Mouse (Mus musculus) urinary bladder, adult 18-20 months (tissue): ENCODE measurements around the gene Zfp398.

ENCODE experiments used
- DNase-seq, 2 experiments: peaks; one replicate each; pipeline ENCODE4 v3.0.0; 2022; ENCODE audit warnings: low spot score in 2 of 2, mixed read lengths in 2 of 2

Zfp398 gene

DNA sequence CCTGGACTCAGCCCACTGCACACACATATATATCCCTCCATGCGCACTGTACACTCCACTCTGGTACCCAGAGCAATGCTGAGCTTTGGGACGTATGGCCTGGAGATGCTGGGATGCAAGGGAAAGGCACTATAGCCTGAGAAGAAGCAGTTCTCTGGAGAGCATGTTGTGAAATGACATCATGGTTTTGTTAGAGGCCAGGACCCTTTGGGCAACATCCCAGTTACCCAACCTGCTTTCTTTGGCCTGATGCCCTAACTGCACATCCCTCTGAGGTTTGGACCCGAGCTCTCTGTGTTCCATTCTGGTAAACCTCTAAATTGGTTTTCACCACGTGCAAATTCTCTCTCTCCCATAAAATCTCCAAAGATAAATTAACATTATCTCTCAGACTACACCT lies 68.1 kb downstream of the Zfp398 start:
- no peak for DNase-seq

DNA sequence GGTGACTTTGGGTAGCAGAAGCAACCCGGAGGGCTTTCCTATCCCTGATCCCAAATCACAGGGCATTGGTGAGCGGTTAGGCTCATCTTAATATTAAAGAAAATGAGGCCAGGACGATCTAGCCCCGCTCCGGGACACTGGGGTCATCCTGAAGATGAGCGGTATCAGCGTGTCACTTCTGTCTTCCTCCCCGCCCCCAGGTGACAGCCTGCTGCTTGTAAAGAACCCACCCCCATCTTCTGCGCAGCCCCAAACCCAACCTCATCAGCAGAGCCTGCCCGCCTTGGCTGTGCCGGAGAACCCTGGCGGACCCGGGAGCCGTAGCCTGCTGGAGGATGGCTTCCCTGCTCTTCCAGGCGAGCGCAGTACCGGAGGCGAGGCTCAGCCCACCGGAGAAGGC lies 68.9 kb downstream of the Zfp398 start:
- no peak for DNase-seq

DNA sequence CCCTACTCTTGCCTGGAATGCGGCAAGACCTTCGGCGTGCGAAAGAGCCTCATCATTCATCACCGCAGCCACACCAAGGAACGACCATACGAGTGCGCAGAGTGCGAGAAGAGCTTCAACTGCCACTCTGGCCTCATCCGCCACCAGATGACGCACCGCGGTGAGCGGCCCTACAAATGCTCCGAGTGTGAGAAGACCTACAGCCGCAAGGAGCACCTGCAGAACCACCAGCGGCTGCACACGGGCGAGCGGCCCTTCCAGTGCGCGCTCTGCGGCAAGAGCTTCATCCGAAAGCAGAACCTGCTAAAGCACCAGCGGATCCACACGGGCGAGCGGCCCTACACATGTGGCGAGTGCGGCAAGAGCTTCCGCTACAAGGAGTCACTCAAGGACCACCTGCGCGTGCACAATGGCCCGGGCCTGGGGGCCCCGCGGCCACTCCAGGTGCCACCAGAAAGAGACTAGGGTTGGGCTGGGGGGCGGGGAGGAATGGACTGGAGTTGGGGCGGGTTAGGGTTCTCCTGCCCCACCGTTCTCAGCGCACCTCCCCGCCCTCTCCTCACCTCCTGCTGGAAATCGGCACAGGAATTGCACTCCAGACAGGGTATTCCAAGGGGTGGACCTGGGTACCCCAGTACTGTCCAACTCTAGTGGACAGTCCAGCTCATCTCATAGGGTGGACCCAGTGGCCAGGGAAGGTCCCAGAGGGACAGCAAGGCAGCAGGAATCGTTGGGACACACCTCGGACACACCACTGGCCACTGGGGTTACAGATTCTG lies 69.6 kb downstream of the Zfp398 start:
- no peak for DNase-seq

DNA sequence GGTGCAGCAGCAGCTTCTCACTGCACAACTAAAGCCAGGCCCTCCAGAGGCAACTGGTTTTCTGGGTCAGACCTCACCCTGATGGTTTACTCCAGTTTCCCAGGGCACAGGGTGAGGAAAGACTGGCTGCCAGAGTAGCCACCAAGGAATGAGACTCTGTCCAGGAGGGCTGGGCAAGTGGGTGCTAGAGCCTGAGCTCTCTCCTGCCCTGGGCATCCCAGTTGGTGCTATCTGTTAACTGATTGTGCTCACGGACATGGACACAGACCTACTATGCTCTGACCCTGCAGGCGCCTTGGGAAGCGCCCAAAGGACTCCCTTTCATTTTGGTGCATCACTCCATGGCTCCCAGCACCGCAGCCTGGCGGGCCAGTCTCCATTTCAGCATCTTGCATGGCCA lies 70.9 kb downstream of the Zfp398 start:
- no peak for DNase-seq

DNA sequence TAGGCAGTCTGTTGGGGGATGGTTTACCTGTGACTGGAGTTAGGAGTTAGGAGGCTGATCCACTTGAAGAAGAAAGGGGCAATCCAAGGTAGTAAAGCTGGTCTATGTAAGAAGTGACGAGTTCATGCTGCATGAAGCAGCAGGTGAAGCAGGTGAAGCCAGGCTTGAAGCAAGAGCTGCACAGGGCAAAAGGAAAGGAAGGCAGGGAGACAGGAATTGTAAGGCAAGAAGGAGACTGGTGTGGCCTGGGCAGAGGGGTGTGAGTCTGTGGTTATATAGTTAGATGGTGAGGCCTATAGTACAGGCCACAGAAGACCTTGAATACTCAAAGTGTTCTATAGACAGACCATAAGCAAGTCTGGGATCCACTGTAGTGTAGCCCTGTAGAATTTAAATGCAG lies 73.5 kb downstream of the Zfp398 start:
- no peak for DNase-seq

DNA sequence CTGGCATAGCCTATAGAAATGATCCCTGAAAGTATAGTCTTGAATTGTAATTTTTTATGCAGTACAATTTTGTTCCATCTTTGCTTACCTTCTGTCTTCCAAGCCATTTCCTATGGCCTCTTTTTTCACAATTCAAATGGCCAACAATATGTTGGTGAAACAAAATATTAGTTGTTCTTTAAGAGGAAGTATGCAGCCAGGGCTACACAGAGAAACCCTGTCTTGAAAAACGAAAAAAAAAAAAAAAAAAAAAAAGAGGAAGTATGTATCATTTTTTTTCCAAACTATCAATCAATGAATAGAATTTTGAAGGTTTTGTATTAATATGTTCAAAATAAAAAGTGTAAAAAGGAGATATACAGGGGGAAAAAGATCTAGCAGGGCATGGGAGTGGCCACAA lies 76.2 kb downstream of the Zfp398 start:
- DNase-seq = no peak

DNA sequence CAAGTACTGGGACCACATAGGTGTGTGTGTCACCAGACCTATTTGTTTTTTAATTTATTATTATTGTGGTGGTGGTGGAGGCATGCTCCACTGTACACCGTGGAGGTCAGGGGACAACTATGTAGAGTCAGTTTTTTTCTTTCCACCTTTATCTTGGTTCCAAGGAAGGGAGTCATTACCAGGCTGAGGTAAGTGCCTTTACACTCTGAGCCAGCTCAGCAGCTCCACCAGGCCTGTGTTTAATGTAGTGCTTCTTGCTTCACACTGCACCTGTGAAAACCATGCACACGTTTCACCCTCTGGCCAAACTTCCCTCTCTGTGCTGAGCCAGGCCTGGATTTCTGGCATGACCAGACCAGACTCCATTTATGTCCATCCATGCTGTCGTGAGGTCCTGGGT lies 77.5 kb downstream of the Zfp398 start:
- no peak for DNase-seq

DNA sequence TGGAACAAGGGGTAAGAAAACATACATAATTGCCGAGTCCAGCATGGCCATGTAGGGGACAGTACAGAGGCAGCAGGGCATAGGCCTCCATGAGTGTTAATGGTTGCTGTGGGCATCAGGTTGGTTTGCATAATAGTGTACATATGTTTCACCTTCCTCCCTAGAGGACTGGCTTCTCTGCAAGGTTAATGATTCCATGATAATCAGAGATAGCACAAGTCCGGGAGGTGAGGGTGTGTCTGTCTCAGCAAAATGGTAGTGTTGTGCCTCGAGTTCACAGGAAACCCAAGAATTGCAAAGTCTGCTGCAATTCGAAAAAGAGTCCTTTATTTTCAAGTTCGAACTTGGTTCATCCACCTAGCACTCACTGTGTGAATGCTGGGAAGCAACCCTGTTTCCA lies 81.6 kb downstream of the Zfp398 start:
- no peak for DNase-seq

DNA sequence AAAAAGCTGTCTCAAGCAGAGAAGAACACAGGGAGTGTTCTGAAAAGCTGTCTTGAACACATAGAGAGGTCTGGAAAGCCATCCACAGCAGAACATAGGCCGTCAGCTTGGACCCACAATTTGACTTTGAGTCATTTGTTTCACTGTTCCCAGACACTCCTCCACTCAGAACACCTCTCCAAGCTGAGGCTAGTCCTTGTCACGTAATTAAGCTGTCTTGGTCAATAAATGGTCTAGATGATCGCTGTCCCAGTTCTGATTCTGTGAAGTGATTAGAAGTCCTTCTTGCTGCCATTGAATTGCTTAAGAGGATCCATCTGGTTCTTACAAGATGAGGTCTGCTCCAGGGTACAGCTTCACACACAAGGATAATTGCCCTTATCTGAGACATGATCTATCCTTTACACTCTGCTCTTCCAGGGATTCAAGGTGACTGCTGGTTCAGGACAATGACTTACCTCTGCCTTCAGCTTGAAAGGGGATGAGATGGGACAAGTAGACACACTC lies 83.4 kb downstream of the Zfp398 start:
- DNase-seq = no peak

DNA sequence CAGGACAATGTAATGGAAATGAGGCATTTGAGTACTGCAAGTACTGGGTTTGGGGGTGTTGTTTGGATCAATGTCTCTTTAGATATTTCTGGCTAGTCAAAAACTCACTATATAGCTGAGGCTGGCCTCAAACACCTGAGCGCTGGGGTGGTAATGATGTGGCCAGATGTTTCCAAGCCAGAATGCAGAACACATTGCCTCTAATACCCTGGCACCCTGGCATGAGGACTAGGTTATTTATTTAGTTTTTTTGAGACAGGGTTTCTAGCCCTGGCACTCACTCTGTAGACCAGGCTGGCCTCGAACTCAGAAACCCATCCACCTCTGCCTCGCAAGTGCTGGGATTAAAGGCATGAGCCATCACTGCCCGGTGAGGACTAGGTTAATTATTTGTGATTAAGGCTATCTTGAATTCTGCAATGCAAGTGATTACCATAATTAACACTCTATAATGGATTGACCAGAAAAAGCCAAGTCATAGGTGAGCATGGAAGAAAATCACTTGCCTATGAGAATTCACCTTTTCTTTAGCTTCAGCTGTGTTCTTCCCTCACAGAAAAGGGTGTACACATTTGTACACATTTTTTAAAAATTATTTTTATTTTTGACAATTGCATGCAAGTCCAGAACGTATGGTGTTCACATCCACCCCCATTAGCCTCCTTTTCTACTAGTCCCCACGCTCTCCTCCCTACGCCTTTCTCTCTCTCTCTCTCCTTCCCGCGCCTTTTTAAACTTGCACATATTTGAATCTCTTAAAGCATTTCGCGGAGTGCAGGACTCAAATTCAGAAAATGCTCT lies 84.4 kb downstream of the Zfp398 start:
- DNase-seq = no peak

DNA sequence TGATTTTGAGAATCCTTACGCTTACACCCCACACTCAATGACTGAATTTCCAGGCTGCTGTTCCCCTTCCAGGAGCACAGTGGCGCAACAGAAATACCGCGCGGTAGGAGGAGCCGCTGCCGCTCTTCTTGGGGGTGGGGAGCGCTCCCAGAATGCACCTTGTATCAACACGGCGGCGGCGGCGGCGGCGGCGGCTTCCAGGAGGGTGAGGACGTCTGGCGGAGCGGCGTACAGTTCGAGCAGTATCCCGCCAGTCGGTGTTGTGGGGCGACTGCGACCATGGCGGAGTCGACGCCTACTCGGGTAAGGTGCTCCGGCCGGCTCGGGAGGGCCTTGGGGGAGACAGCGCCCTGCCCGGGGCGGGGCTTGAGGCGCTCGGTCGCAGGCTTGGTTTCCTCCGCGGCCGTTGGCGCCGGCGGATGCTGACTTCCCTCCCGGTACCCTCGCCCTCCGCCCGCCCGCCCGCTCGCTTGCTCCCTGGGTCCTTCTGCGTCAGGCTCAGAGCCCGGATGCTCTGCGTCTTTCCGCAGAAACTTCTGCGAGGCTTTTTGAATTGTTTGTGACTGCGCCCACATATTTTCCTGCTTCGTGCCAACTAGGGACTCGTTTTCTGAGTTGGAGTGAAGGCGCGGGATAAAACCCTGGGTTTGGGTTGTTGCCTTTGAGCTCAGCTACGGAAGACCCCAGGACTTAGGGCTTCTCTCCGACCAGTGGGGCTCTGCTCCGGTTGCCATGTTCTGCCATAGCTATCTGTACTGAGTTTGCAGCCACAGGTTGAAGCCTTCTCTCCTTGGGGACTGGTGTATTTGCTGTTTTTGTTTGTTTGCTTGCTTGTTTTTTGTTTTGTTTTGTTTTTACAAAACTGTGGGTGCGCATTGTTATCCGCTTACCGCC lies 85.2 kb downstream of the Zfp398 start, which contains the start of gene Zfp212:
Gene Zfp212, plus strand, starts transcription at position 30 of the 894 bp plus-strand sequence.
- DNase-seq = peak; percentile 78 to 79
